Mouse (Mus musculus): ENCODE data around the gene Gm27029. TPM values are rescaled to one million over a fixed set of nuclear protein-coding genes. Genes with fewer than 3 reads are reported as not detected.
A peak's percentile ranks its signal among the peaks of the same experiment; 100 is the strongest.
"Not testable (repeated sequence)": the region's sequence is repeated elsewhere in the genome, so short reads cannot be mapped to it uniquely, and the experiment has no call there.

The Gm27029 gene
- polyA plus RNA-seq, 1 experiment: 9.4 TPM

DNA sequence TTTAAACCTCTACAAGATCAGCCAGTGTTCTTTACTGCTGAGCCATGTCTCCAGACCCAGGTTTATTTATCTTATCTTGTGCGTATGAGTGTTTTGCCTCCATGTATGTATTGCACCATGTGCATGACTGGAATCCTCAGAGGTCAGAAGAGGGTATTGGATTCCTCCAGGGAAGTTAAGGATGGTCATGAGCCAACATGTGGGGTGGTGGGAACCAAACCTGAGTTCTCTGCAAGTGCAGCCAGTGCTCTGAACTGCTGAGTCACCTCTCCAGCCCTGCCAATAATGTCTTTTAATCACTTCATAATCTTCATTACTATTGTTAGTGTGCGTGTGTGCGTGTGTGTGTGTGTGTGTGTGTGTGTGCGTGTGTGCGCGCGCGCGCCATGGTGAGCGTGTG lies 26.9 kb upstream of the Gm27029 start:
- no peaks in the 10 kb centered on the region for H3K9me3 ChIP-seq (replicated peaks; ENCODE audit: control insufficient read depth, insufficient read depth, low read length, poor library complexity, severe bottlenecking)
- 0 out of 2 replicates have a peak overlapping the region, but pooled peaks have one; percentile 36 for H3K27ac ChIP-seq (ENCODE audit: insufficient read depth, low read length)
- peak overlapping the region; percentile 2; the same call in 1 of the 2 replicates for H3K4me3 ChIP-seq (ENCODE audit: low read depth, low read length)
- no peak for TF ChIP-seq POLR2A (IDR thresholded peaks at IDR 0.05; ENCODE audit: insufficient read depth, low read length)
- TF ChIP-seq EP300 (IDR thresholded peaks at IDR 0.05; ENCODE audit: insufficient read depth, low read depth, low read length): 0 out of 2 replicates have a peak, but pooled peaks have one; percentile 39
- peak overlapping the region; percentile 21; the same call in 1 of the 2 replicates for H3K9ac ChIP-seq (ENCODE audit: low read depth, poor library complexity, severe bottlenecking)
- no peaks in the 10 kb centered on the region for H3K27me3 ChIP-seq (ENCODE audit: control insufficient read depth, insufficient read depth, low read length, poor library complexity, severe bottlenecking)
- H3K4me1 ChIP-seq (ENCODE audit: control insufficient read depth, insufficient read depth, low read length): peaks cover 5% of the 10 kb centered on the region
- H3K36me3 ChIP-seq (ENCODE audit: control insufficient read depth, insufficient read depth, low read length, poor library complexity, severe bottlenecking): no peaks in the 10 kb centered on the region

DNA sequence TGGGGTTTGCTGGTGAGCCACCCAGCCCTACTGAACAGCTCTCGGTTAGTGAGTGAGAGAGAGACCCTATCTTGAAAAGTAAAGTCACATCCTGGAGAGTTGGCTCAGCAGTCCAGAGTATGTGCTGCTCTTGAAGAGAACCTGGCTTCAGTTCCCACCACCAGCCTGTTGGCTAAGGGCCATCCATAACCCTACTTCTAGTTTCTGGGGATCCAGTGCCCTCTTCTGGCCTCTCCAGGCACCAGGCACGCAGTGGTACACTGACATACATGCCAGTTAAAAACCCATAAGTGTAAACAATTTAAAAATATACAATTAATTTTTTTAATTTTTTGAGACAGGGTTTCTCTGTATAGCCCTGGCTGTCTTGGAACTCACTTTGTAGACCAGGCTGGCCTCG lies 25.8 kb upstream of the Gm27029 start:
- H3K9me3 ChIP-seq (replicated peaks; ENCODE audit: control insufficient read depth, insufficient read depth, low read length, poor library complexity, severe bottlenecking): no peaks in the 10 kb centered on the region
- H3K27me3 ChIP-seq (ENCODE audit: control insufficient read depth, insufficient read depth, low read length, poor library complexity, severe bottlenecking): no peaks in the 10 kb centered on the region
- H3K4me3 ChIP-seq (ENCODE audit: low read depth, low read length): no peak overlapping the region

DNA sequence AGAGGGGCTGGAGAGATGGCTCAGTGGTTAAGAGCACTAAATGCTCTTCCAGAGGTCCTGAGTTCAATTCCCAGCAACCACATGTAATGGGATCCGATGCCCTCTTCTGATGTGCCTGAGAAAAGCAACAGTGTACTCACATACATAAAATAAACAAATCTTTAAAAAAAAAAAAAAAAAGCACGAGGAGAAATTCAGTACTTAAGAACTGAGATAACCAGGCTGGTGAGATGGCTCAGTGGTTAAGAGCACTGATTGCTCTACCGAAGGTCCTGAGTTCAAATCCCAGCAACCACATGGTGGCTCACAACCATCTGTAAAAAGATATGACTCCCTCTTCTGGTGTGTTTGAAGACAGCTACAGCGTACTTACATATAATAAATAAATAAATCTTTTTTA lies 25.0 kb upstream of the Gm27029 start:
- H3K4me1 ChIP-seq (ENCODE audit: control insufficient read depth, insufficient read depth, low read length); H3K27me3 ChIP-seq (ENCODE audit: control insufficient read depth, insufficient read depth, low read length, poor library complexity, severe bottlenecking); H3K9ac ChIP-seq (ENCODE audit: low read depth, poor library complexity, severe bottlenecking); H3K27ac ChIP-seq (ENCODE audit: insufficient read depth, low read length); H3K9me3 ChIP-seq (replicated peaks; ENCODE audit: control insufficient read depth, insufficient read depth, low read length, poor library complexity, severe bottlenecking); H3K36me3 ChIP-seq (ENCODE audit: control insufficient read depth, insufficient read depth, low read length, poor library complexity, severe bottlenecking); H3K4me3 ChIP-seq (ENCODE audit: low read depth, low read length): not testable (repeated sequence)

More for the DNA sequence above, 25.8 kb upstream of the Gm27029 start:
- peaks cover 5% of the 10 kb centered on the region for H3K4me1 ChIP-seq (ENCODE audit: control insufficient read depth, insufficient read depth, low read length)
- H3K27ac ChIP-seq (ENCODE audit: insufficient read depth, low read length): no peak overlapping the region
- no peak overlapping the region for H3K9ac ChIP-seq (ENCODE audit: low read depth, poor library complexity, severe bottlenecking)
- TF ChIP-seq EP300 (IDR thresholded peaks at IDR 0.05; ENCODE audit: insufficient read depth, low read depth, low read length) (no peak), CTCF (IDR thresholded peaks at IDR 0.05; ENCODE audit: low read depth, low read length) (peak; percentile 59)
- H3K36me3 ChIP-seq (ENCODE audit: control insufficient read depth, insufficient read depth, low read length, poor library complexity, severe bottlenecking): peaks cover 2% of the 10 kb centered on the region

DNA sequence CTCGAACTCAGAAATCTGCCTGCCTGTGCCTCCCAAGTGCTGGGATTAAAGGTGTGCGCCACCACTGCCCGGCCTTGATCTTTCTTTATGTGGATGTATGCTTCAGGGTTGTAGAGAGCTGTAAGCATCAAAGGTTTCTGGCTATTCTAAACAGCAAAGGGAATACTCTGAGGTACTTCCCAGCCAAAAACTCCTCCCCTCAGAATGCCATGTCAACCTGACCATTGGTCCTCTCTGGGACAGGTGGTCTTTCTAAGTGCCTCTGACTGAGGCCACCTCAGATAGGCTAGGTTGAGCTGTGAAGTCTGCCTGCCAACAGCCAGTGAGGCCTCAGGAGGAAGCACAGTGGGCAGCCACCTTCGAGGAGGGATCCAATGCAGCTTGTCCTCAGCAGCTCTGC lies 24.3 kb upstream of the Gm27029 start:
- peak overlapping the region; percentile 20; the same call in 1 of the 2 replicates for H3K9ac ChIP-seq (ENCODE audit: low read depth, poor library complexity, severe bottlenecking)
- H3K27me3 ChIP-seq (ENCODE audit: control insufficient read depth, insufficient read depth, low read length, poor library complexity, severe bottlenecking): no peaks in the 10 kb centered on the region
- H3K36me3 ChIP-seq (ENCODE audit: control insufficient read depth, insufficient read depth, low read length, poor library complexity, severe bottlenecking): peaks cover 16% of the 10 kb centered on the region
- no peak overlapping the region for H3K4me3 ChIP-seq (ENCODE audit: low read depth, low read length)
- no peak for TF ChIP-seq EP300 (IDR thresholded peaks at IDR 0.05; ENCODE audit: insufficient read depth, low read depth, low read length)
- no peak for TF ChIP-seq CTCF (IDR thresholded peaks at IDR 0.05; ENCODE audit: low read depth, low read length)
- no peak for TF ChIP-seq POLR2A (IDR thresholded peaks at IDR 0.05; ENCODE audit: insufficient read depth, low read length)
- no peaks in the 10 kb centered on the region for H3K9me3 ChIP-seq (replicated peaks; ENCODE audit: control insufficient read depth, insufficient read depth, low read length, poor library complexity, severe bottlenecking)
- H3K27ac ChIP-seq (ENCODE audit: insufficient read depth, low read length): no peak overlapping the region
- peaks cover 5% of the 10 kb centered on the region for H3K4me1 ChIP-seq (ENCODE audit: control insufficient read depth, insufficient read depth, low read length)

DNA sequence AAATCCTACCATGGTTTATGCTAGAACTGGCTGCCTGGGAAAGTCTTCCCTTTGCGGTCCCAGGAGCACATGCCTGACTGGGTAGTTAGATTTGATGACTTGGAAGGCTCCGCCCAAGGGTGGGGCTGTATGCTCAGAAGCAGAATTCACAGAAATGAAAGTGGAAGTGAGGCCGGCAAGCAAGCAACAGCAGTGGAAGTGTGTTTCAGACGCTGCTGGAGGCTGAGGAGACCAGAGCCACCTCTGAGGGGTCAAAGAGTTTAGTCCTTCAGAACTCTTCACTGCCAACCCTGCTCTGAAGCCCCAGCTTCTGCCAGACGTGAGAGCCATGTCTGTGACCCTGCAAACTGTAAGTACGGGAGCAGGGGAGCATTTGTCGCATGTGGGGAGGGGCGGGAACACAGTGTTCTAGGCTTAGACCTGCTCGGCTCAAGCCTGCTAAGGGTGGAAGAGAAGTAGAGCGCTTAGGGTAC lies 23.7 kb upstream of the Gm27029 start, which contains the start of gene Ifi35:
TSS of gene Ifi35 (plus strand) at position 134 of the 473 bp plus-strand sequence.
- no peaks in the 10 kb centered on the region for H3K27me3 ChIP-seq (ENCODE audit: control insufficient read depth, insufficient read depth, low read length, poor library complexity, severe bottlenecking)
- peak within 1 kb of the TSS; percentile 7; the same call in 1 of the 2 replicates for H3K4me3 ChIP-seq (ENCODE audit: low read depth, low read length)
- H3K36me3 ChIP-seq (ENCODE audit: control insufficient read depth, insufficient read depth, low read length, poor library complexity, severe bottlenecking): peaks cover 22% of the 10 kb centered on the region
- TF ChIP-seq EP300 (IDR thresholded peaks at IDR 0.05; ENCODE audit: insufficient read depth, low read depth, low read length): no peak
- no peak for TF ChIP-seq CTCF (IDR thresholded peaks at IDR 0.05; ENCODE audit: low read depth, low read length)
- TF ChIP-seq POLR2A (IDR thresholded peaks at IDR 0.05; ENCODE audit: insufficient read depth, low read length): no peak
- no peaks in the 10 kb centered on the region for H3K9me3 ChIP-seq (replicated peaks; ENCODE audit: control insufficient read depth, insufficient read depth, low read length, poor library complexity, severe bottlenecking)
- H3K27ac ChIP-seq (ENCODE audit: insufficient read depth, low read length): peak within 1 kb of the TSS; percentile 7; the same call in 1 of the 2 replicates
- H3K9ac ChIP-seq (ENCODE audit: low read depth, poor library complexity, severe bottlenecking): peak within 1 kb of the TSS; percentile 20
- H3K4me1 ChIP-seq (ENCODE audit: control insufficient read depth, insufficient read depth, low read length): peaks cover 5% of the 10 kb centered on the region

DNA sequence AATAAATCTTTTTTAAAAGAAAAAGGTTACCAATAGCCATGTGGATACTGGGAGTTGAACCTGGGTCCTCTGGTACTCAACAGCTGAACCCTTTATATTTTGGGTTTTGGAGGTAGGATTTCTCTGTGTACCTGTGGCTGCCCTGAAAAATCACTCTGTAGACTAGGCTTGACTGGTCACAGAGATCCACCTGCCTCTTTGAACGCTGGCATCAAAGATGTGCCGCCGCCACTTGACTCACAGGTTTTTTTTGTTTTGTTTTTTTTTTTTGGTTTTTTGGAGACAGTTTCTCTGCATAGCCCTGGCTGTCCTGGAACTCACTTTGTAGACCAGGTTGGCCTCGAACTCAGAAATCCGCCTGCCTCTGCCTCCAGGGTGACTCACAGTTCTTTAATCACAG lies 23.2 kb upstream of the Gm27029 start:
- TF ChIP-seq EP300 (IDR thresholded peaks at IDR 0.05; ENCODE audit: insufficient read depth, low read depth, low read length): no peak
- no peak for TF ChIP-seq CTCF (IDR thresholded peaks at IDR 0.05; ENCODE audit: low read depth, low read length)
- no peak for TF ChIP-seq POLR2A (IDR thresholded peaks at IDR 0.05; ENCODE audit: insufficient read depth, low read length)
- no peak overlapping the region for H3K27ac ChIP-seq (ENCODE audit: insufficient read depth, low read length)
- peaks cover 27% of the 10 kb centered on the region for H3K36me3 ChIP-seq (ENCODE audit: control insufficient read depth, insufficient read depth, low read length, poor library complexity, severe bottlenecking)
- H3K27me3 ChIP-seq (ENCODE audit: control insufficient read depth, insufficient read depth, low read length, poor library complexity, severe bottlenecking): no peaks in the 10 kb centered on the region
- no peak overlapping the region for H3K4me3 ChIP-seq (ENCODE audit: low read depth, low read length)
- no peaks in the 10 kb centered on the region for H3K9me3 ChIP-seq (replicated peaks; ENCODE audit: control insufficient read depth, insufficient read depth, low read length, poor library complexity, severe bottlenecking)
- peaks cover 5% of the 10 kb centered on the region for H3K4me1 ChIP-seq (ENCODE audit: control insufficient read depth, insufficient read depth, low read length)
- H3K9ac ChIP-seq (ENCODE audit: low read depth, poor library complexity, severe bottlenecking): peak overlapping the region; percentile 20; the same call in 1 of the 2 replicates

DNA sequence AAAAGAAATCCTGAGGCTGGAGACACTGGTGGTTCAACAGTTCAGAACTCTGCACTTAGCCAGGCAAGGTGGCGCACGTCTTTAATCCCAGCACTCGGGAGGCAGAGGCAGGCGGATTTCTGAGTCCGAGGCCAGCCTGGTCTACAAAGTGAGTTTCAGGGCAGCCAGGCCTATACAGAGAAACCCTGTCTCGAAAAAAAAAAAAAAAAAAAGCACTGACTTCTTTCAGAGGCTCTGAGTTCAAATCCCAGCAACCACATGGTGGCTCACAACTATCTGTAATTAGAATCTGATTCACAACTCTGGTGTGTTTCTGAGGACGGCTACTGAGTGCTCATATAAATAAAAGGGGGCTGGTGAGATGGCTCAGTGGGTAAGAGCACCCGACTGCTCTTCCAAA lies 22.3 kb upstream of the Gm27029 start:
- not testable (repeated sequence) for H3K9me3 ChIP-seq (replicated peaks; ENCODE audit: control insufficient read depth, insufficient read depth, low read length, poor library complexity, severe bottlenecking); H3K27me3 ChIP-seq (ENCODE audit: control insufficient read depth, insufficient read depth, low read length, poor library complexity, severe bottlenecking); H3K9ac ChIP-seq (ENCODE audit: low read depth, poor library complexity, severe bottlenecking); H3K27ac ChIP-seq (ENCODE audit: insufficient read depth, low read length); H3K4me1 ChIP-seq (ENCODE audit: control insufficient read depth, insufficient read depth, low read length); H3K4me3 ChIP-seq (ENCODE audit: low read depth, low read length)
- H3K36me3 ChIP-seq (ENCODE audit: control insufficient read depth, insufficient read depth, low read length, poor library complexity, severe bottlenecking): peaks cover 29% of the 10 kb centered on the region

Data from ES-Bruce4 (cell line).